Comparison of ENCODE assay signal across 22 mouse cellular contexts in genomic region chr13:28942926-28943325, GRCm38 (mm10). TPM values are rescaled to one million over a fixed set of nuclear protein-coding genes. Genes with fewer than 3 reads are reported as not detected.
DNase-seq lines count a peak whose midpoint lies in the region; ATAC-seq lines count a peak whose summit lies in the region.
"Had no signal": no experiment of that assay in that cellular context is flagged by ENCODE, and none has a peak within 500 bp of the region (broad histone marks: within the 10 kb centered on the region; RNA-seq: fewer than 3 reads in every experiment).

No protein-coding gene starts in this region.

- H3K4me2 ChIP-seq in forebrain, embryonic 11.5 days (ENCODE audit: low read depth, low read length, severe bottlenecking), result no peak overlapping the region
- H3K4me2 ChIP-seq in forebrain, embryonic 15.5 days (replicated peaks), result no peak overlapping the region
- H3K4me2 ChIP-seq: forebrain, embryonic 12.5 days; heart, embryonic 12.5 days had no signal

- H3K36me3 ChIP-seq in forebrain, embryonic 11.5 days (ENCODE audit: control insufficient read depth, insufficient read depth, low read length), result no peaks in the 10 kb centered on the region; the same call in 1 of the 2 replicates
- H3K36me3 ChIP-seq in forebrain, embryonic 15.5 days, result no peaks in the 10 kb centered on the region; the same call in 1 of the 2 replicates
- peaks cover 19% of the 10 kb centered on the region for H3K36me3 ChIP-seq in midbrain, embryonic 10.5 days

- H3K9me3 ChIP-seq in forebrain, embryonic 11.5 days (ENCODE audit: control insufficient read depth, low read length), result no peaks in the 10 kb centered on the region; the same call in 1 of the 2 replicates
- no peaks in the 10 kb centered on the region for H3K9me3 ChIP-seq in forebrain, embryonic 15.5 days
- 0 out of 2 replicates have a peak, but pooled peaks cover 4% of the 10 kb centered on the region for H3K9me3 ChIP-seq in midbrain, embryonic 10.5 days (replicated peaks)
- H3K9me3 ChIP-seq: forebrain, embryonic 12.5 days; heart, embryonic 12.5 days had no signal

- ATAC-seq in forebrain, embryonic 11.5 days (replicated peaks; ENCODE audit: low FRiP score), result no peak
- no peak for ATAC-seq in forebrain, embryonic 15.5 days (replicated peaks)
- peak; percentile 21 for ATAC-seq in megakaryocyte-erythroid progenitor cell, adult 5-6 weeks (replicated peaks; ENCODE audit: low FRiP score, low TSS enrichment, poor library complexity, severe bottlenecking)
- ATAC-seq: activated CD4-positive, CD25-positive, alpha-beta regulatory T cell, adult 4 months; forebrain, postnatal 0 days; inflammation-experienced regulatory T-cells, adult 6 months; Patski had no signal

- no peaks in the 10 kb centered on the region for H3K27me3 ChIP-seq in forebrain, embryonic 11.5 days (ENCODE audit: control insufficient read depth, insufficient read depth, low read length)
- H3K27me3 ChIP-seq in forebrain, embryonic 15.5 days, result no peaks in the 10 kb centered on the region
- no peaks in the 10 kb centered on the region for H3K27me3 ChIP-seq in midbrain, embryonic 10.5 days (ENCODE audit: low read depth, poor library complexity, severe bottlenecking)
- H3K27me3 ChIP-seq: CH12.LX; forebrain, embryonic 12.5 days; heart, embryonic 12.5 days; Patski had no signal

- WGBS in forebrain, embryonic 11.5 days, result 78% methylated on average over 4 of the region's 4 CpGs
- 61% methylated on average over 4 of the region's 4 CpGs for WGBS in forebrain, embryonic 15.5 days
- WGBS in midbrain, embryonic 10.5 days, result 78% methylated on average over 4 of the region's 4 CpGs

- H3K4me3 ChIP-seq in forebrain, embryonic 11.5 days (ENCODE audit: low read depth, low read length), result no peak overlapping the region
- no peak overlapping the region for H3K4me3 ChIP-seq in forebrain, embryonic 15.5 days
- no peak overlapping the region for H3K4me3 ChIP-seq in midbrain, embryonic 10.5 days
- H3K4me3 ChIP-seq: forebrain, embryonic 12.5 days; gastrocnemius, adult 2 months; heart, adult 2 months; heart, embryonic 12.5 days had no signal

- DNase-seq in forebrain, embryonic 11.5 days (ENCODE audit: low spot score), result peak; percentile 31
- peak; percentile 28 for DNase-seq in thymus, postnatal 25 days
- no peak for DNase-seq in thymus, postnatal 10 days (ENCODE audit: low spot score in 2 of 2)
- DNase-seq in frontal cortex, adult 2 months (ENCODE audit: extremely low spot score in 1 of 2, low spot score in 1 of 2), result no peak
- no peak for DNase-seq in midbrain, embryonic 10.5 days (ENCODE audit: low spot score)
- DNase-seq: adrenal gland, adult 2 months; adrenal gland, postnatal 25 days; cerebellum, adult 18-20 months; cerebellum, adult 9-11 months; cerebellum, postnatal 36 days; forebrain, postnatal 0 days; gastrocnemius, adult 2 months; gastrocnemius, postnatal 36 days; heart, adult 2 months had no signal

- peaks cover 11% of the 10 kb centered on the region for H3K4me1 ChIP-seq in forebrain, embryonic 11.5 days (replicated peaks; ENCODE audit: control insufficient read depth, insufficient read depth, low read length)
- H3K4me1 ChIP-seq in forebrain, embryonic 15.5 days, result peaks cover 27% of the 10 kb centered on the region
- H3K4me1 ChIP-seq in midbrain, embryonic 10.5 days, result peaks cover 33% of the 10 kb centered on the region

- H3K27ac ChIP-seq in forebrain, embryonic 11.5 days (ENCODE audit: low read depth, low read length), result no peak overlapping the region
- H3K27ac ChIP-seq in forebrain, embryonic 15.5 days (replicated peaks), result no peak overlapping the region
- H3K27ac ChIP-seq in midbrain, embryonic 10.5 days (replicated peaks), result no peak overlapping the region
- H3K27ac ChIP-seq: gastrocnemius, adult 2 months; heart, adult 2 months had no signal

- H3K9ac ChIP-seq in forebrain, embryonic 11.5 days (ENCODE audit: low read length), result no peak overlapping the region
- no peak overlapping the region for H3K9ac ChIP-seq in forebrain, embryonic 15.5 days (replicated peaks)
- H3K9ac ChIP-seq: forebrain, embryonic 12.5 days; forebrain, postnatal 0 days; heart, embryonic 12.5 days had no signal

RNA-seq across cellular contexts. Expression of gene Sox4, which starts 10.6 kb away (rescaled TPM):
- 150 and 171 TPM in 2 replicates for polyA plus RNA-seq in forebrain, embryonic 11.5 days (2014; fragmentation: Nextera tagmentation; extraction: Ambion mirVana)
- polyA plus RNA-seq in forebrain, embryonic 15.5 days (2015; fragmentation: Nextera tagmentation; extraction: Ambion mirVana), result 344 and 362 TPM in 2 replicates
- 15.1 and 20.3 TPM in 2 replicates for total RNA-seq in megakaryocyte-erythroid progenitor cell, adult 5-6 weeks (2014; fragmentation: Nextera tagmentation)
- 22.7 and 49.7 TPM in 2 replicates for total RNA-seq in megakaryocyte-erythroid progenitor cell, adult 5-6 weeks (2017)
- polyA plus RNA-seq in frontal cortex, adult 2 months (2012; rRNA removed), result 35.5 and 41.6 TPM in 2 replicates
- polyA plus RNA-seq in midbrain, embryonic 10.5 days (2016; fragmentation: Nextera tagmentation; extraction: Ambion mirVana), result 65.0 and 94.6 TPM in 2 replicates
- total RNA-seq: CH12.LX had no signal

Comparison
In these comparisons a context has a peak if more than half of its experiments do, and no peak if none do; other contexts are left out.
1. DNase-seq: peak in forebrain, embryonic 11.5 days (single experiment) and thymus, postnatal 25 days (single experiment); none in thymus, postnatal 10 days (0 of 2), frontal cortex, adult 2 months (0 of 2) and midbrain, embryonic 10.5 days (single experiment).